Mouse (Mus musculus) liver, adult (tissue): ENCODE measurements around the gene Agt.

Source experiments
- GATA4 ChIP-seq: IDR thresholded peaks from 2 replicates; pipeline ENCODE4 v1.6.1; 2014; ENCODE audit warnings: mild to moderate bottlenecking, low read length; ENCODE audit not compliant: insufficient replicate concordance

Agt gene

GRCm38 (mm10) chr8:124569593-124569992 is at the start of gene Agt:
Gene Agt (minus strand): TSS chr8:124569706.
- no peak for TF ChIP-seq GATA4

- TF ChIP-seq GATA4: no peak
Observed at GRCm38 (mm10) chr8:124618252-124618651, 48.7 kb upstream of the Agt start.

GRCm38 (mm10) chr8:124617266-124617869 is 47.9 kb upstream of the Agt start:
- no peak for TF ChIP-seq GATA4

- no peak for TF ChIP-seq GATA4
Observed at GRCm38 (mm10) chr8:124614325-124614724, 44.8 kb upstream of the Agt start.

GRCm38 (mm10) chr8:124608972-124609353 is 39.5 kb upstream of the Agt start:
- no peak for TF ChIP-seq GATA4

- TF ChIP-seq GATA4: no peak
Observed at GRCm38 (mm10) chr8:124608239-124608971, 38.9 kb upstream of the Agt start.

- no peak for TF ChIP-seq GATA4
Observed at GRCm38 (mm10) chr8:124604066-124604465, 34.6 kb upstream of the Agt start.

- no peak for TF ChIP-seq GATA4
Observed at GRCm38 (mm10) chr8:124589393-124589792, 19.9 kb upstream of the Agt start.

- no peak for TF ChIP-seq GATA4
Observed at GRCm38 (mm10) chr8:124586556-124586955, 17.1 kb upstream of the Agt start.

- TF ChIP-seq GATA4: no peak
Observed at GRCm38 (mm10) chr8:124585718-124586425, 16.4 kb upstream of the Agt start.

GRCm38 (mm10) chr8:124576751-124577150 is 7.2 kb upstream of the Agt start:
- no peak for TF ChIP-seq GATA4

GRCm38 (mm10) chr8:124575811-124576210 is 6.3 kb upstream of the Agt start, which contains the start of gene Capn9:
Gene Capn9 (plus strand): TSS chr8:124576111.
- TF ChIP-seq GATA4: no peak

- no peak for TF ChIP-seq GATA4
Observed at GRCm38 (mm10) chr8:124573552-124574340, 4.2 kb upstream of the Agt start.

- no peak for TF ChIP-seq GATA4
Observed at GRCm38 (mm10) chr8:124572430-124572775, 2.9 kb upstream of the Agt start.

- peak; percentile 74; the same call in 1 of the 2 replicates for TF ChIP-seq GATA4
Observed at GRCm38 (mm10) chr8:124571732-124572429, 2.4 kb upstream of the Agt start.
